Mouse (Mus musculus) adrenal gland, postnatal 10 days (tissue): ENCODE data around the gene P4ha1. TPM values are rescaled to one million over a fixed set of nuclear protein-coding genes. Genes with fewer than 3 reads are reported as not detected.

ENCODE experiments used
- DNase-seq: peaks from one replicate; pipeline ENCODE4 v3.0.0; 2021; ENCODE audit warnings: mixed read lengths
- total RNA-seq, 2 experiments: library from RNA; stranded (reverse); gene quantifications; 2 replicates each; pipeline ENCODE4 v1.2.3; 2021

Gene P4ha1
- total RNA-seq, 2 experiments from 2014 or later = 22.1 to 25.3 TPM

GRCm38 (mm10) chr10:59323488-59324161 lies 529 bp downstream of the P4ha1 start:
- peak; percentile 82 for DNase-seq

DNA sequence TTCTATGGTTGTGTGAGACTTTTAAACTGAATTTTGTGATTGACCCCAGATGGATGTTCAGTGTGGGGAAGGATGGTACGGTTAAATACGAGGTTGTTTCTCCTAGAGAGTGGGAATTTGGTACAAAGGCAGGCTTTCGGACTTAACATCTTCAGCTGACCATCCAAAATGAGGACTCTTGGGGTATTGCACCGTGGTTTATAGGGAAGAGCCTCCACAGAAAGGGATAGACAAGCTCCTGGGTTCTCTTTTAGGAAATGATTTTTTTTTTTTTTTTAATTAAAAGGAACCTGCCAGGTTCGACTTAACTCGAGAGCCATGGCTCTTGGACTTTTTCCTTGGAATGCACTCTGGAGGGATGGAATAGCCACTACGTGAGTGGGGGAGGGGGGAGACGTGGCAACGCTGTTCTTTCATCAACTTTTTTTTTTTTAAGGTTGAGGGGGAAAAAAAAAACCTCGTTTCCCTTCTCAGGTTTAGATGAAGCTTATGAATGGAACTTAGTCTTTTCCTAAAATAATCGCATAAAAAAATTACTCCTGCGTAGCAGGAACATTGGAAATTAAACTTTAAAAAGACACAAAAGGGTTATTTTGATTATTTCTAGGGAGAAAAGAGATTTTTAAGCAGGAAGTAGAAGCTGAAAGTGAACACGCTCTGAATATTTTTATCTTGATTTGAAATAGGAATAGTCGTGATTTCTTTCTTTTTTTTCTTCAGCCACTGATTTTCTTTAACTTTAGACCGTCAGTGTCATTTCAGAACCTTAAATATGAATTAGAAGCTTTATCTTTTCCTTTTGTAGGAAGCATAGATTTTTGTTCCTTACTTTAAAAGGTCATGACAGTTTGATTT lies 1.4 kb downstream of the P4ha1 start:
- peak; percentile 41 for DNase-seq

DNA sequence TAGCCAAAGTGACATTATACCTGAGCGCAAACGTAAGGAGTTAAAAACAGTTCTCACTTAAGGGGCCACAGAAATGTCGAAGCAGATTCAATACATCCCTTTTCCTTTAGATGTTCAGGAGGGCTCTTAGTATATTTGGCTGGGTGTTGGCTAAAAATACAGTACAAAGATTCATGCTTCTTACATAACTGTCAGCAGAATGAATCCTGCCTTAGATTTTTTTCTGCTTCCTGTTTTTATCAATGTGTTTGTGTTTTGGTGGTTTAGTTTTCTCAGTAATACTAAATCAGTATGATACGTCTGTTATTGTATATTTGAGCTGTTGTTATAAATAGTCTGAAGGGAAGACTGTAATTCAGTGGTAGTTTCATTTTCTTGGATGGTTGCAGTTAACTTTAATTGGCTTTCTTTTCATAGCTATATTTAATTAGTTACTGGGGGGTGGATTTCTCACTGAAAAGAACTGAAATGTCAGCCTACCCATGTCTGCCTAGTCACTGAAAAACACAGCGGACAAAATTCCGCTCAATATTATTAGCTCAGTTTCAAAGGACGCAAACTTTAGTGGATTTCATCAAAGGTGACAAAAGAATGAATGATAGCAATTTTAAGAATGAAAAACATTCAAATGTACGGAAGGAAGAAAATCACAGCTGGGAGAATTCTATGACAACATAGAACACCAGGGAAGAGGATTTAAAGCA lies 3.7 kb downstream of the P4ha1 start:
- no peak for DNase-seq

GRCm38 (mm10) chr10:59327316-59327710 lies 4.2 kb downstream of the P4ha1 start:
- no peak for DNase-seq

DNA sequence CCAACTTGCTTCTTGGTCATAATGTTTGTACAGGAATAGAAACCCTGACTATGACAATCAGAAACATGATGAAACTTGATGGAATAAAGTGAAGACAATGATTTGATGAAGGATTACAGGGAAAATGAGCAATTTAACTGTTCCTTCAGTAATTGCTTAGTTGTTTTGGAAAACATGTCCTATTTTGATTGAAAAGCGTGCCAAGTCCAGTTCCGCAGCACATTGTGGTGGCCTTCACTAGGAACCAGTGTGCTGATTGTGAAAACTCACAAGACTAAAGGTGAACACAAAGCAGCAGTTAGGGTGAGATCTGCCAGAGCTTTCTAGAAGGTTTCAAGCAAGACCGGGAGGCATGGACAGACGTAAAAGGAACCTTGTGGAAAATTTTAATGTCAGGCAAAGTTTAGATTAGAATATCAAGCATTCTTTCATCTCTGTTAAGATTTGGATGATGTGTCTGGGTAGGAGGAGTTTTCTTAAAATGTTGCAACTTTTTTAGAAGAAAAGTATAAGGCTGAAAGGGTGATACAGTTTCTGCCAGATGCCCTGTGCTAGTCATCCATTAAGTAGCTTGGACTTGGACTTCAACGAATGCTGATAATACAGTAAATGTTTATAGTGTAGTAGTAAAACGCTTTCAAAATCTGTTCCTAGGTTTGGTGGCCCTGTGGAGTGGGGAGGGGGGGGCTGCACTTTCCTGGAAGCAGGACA lies 8.6 kb downstream of the P4ha1 start:
- no peak for DNase-seq

GRCm38 (mm10) chr10:59333400-59333799 lies 10.3 kb downstream of the P4ha1 start:
- DNase-seq = no peak

DNA sequence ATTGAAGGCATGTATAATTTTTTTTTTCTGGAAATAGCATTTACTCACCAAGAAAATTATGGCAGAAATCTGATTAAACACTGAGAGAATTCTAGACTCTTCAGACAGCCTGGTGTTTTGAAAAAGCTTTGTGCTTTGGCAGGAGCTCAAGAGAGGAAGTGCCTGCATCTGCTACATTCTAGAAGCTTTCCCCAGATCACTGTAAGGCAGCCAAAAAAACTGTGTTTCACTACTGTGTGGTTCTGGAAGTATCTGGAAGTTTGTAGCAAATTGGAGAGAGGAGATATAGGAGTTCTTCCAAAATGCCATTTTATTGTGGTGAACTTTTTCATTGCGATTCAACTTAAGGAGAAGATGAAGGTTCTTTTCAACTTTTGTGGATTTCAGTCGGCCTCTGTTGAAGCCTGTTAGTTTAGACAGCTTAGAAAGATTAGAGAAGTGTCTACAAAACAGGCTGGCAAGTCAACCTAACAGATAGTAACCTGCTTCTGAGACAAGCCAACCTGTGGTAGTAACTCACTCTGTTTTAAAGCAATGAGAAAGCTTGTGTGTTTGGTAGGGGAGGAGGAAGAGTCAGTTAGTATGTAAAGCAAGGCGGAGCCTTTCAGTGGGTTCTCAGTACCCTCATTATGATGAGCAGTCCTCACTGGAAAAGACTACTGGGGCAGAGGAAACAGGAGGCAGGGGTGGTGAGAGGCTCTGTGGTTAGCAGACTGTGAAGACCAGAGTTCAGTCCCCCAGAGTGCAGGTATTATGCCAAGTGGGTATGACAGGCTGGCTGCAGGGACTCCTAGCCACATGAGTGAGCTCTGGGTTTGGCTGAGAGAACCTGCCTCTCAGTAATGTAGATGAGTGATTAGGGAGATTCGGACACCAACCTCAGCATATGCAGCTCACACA lies 12.1 kb downstream of the P4ha1 start:
- DNase-seq = peak; percentile 26

DNA sequence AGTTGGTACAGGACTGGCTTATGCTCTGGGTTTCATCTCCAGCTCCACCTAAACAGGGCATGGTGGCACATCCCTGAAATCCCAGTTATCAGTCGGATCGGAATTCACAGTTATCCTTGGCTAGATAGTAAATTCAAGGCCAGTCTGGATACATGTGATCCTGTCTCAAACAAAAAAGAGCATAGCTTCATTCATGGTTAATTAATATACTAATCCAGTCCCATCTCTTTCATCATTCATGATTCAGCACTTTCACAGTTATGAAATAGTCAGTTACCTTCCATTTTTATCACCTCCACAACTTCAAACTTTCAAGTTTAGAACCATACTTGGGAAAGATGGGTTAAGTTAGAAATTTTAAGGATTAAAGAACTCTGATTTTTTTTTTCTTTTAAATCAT lies 13.0 kb downstream of the P4ha1 start:
- no peak for DNase-seq

- no peak for DNase-seq
Measured at GRCm38 (mm10) chr10:59346560-59346959, 23.5 kb downstream of the P4ha1 start.

GRCm38 (mm10) chr10:59348200-59348599 lies 25.1 kb downstream of the P4ha1 start:
- no peak for DNase-seq

GRCm38 (mm10) chr10:59349536-59349935 lies 26.4 kb downstream of the P4ha1 start:
- no peak for DNase-seq

DNA sequence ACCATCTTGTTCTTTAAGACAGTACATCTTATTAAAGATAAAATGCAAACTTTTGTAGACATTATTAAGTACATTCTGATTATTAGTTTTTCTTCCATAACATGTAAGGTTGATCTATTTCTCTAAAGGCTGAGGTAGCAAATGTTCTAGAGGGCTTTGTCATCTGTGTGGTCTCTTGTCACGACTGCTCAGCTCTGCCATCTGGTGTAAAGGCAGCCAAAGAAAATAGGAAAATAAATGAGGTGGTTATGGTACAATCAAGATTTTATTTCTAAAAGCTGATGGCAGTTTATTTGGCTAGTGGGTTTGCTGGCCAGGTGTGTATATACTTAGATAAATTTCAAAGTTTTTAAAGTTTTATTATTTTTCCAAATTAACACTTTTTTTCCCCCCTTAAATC lies 30.0 kb downstream of the P4ha1 start:
- DNase-seq = no peak

DNA sequence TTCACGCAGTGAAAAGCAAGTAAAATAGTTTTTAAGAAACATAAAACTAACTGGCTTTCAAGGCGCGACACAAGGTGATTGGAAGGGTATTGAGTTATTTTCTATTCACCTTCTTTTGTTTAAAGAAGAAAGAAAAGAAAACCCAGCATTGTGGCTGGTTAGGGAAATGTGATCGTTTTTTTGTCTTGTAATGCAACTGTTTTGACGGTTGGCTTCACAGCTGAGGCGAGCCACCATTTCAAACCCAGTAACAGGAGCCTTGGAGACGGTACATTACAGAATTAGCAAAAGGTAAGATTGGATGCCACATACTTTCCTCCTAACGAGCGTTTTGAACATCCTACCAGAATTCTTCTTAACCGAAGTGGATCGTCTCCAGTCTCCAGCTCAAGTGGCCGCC lies 31.0 kb downstream of the P4ha1 start:
- no peak for DNase-seq

GRCm38 (mm10) chr10:59355020-59355419 lies 31.9 kb downstream of the P4ha1 start:
- DNase-seq = no peak

GRCm38 (mm10) chr10:59358744-59359143 lies 35.6 kb downstream of the P4ha1 start:
- DNase-seq = no peak

- no peak for DNase-seq
Measured at GRCm38 (mm10) chr10:59363208-59363607, 40.1 kb downstream of the P4ha1 start.

GRCm38 (mm10) chr10:59364551-59364950 lies 41.5 kb downstream of the P4ha1 start:
- DNase-seq = no peak

DNA sequence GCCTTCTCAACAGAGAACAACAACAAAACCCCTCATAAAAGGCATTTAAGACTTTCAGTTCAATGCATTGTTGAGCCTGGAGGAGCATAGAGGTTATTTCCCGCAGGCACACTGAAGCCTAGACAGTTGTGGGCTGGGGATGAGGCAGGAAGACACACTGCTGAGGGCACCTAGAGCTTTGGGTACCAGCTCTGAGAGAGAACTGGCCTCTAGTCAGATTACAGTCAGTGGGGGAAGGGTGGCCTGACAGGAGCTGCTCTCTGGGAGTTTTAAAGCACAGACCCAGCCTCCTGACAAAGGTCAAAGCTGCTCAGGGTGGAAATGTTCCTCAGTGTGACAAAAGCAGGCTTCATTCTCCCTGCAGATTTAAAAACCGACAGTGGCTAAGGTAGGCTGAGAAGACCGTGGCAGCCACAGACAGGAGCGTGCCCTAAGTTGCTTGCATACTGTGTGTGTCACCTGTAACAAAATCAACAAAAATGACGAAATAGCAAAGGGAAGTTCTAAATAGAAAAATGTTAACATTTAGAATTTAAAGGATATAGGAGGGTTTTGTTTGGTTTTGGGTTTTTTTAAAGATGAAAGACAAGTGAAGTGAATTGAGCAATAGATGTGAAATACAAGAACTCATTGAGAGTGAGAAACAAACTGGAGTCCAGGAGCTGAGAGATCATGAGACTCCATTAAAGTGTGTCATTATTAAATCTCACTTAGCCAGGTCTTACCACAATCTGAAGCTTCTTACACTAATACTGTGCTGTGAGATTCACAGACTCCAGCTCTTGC lies 42.9 kb downstream of the P4ha1 start:
- DNase-seq = no peak

DNA sequence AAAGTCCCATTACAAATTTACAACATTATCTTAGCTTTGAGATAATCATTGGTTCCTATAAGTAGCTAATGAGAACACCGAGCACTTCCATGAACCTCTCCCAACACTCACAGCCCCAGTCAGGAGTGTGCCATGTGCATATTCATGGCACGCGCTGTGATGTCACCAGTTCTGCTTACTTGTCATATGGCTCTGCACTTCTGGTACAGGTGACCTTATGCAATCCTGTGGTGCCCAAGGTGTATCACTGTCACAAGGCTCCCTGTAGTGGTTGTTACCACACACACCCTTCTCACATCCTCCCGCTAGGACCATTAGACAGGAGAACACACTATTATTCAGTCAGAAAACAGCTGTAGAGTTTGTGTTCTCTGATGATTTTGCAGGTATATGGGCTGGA lies 43.6 kb downstream of the P4ha1 start:
- no peak for DNase-seq

DNA sequence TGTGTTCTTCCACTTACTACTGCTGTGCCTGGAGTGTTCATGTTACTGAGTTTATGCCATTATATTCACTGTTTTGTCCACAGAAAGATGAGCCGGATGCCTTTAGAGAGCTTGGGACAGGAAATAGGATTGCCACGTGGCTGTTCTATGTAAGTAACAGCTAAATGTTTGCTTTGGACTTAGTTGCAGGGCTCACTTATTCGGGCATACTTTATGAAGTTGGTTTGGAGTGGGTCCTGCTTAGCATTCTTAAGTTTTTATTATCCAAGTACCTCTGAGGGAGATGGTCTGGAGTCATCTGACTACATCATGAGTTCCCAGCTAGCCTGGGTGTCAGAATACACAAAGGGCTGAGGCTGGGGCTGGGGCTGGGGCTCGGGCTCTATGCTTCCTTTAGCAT lies 44.1 kb downstream of the P4ha1 start:
- DNase-seq = no peak

GRCm38 (mm10) chr10:59368729-59369128 lies 45.6 kb downstream of the P4ha1 start:
- DNase-seq = no peak
